Mouse (Mus musculus) liver, embryonic 12.5 days (tissue): ENCODE data around the gene 4930595D18Rik. TPM values are rescaled to one million over a fixed set of nuclear protein-coding genes. Genes with fewer than 3 reads are reported as not detected.

ENCODE experiments used
- ATAC-seq: fragments of 200-750 bp; cut with Nextera tagmentation; 2 replicates; pipeline ENCODE4 v1.8.0; 2017; ENCODE audit warnings: moderate number of reproducible peaks, mild to moderate bottlenecking, moderate library complexity
- H3K27ac ChIP-seq: fragments of 300-500 bp; sonication (generic); 2 replicates; pipeline ENCODE4 v1.5.1; 2016; ENCODE audit warnings: mild to moderate bottlenecking
- H3K27me3 ChIP-seq: fragments of 300-500 bp; sonication (generic); replicated peaks from 2 replicates; pipeline ENCODE4 v1.6.1; 2016; ENCODE audit warnings: mild to moderate bottlenecking, moderate library complexity
- H3K36me3 ChIP-seq: fragments of 300-500 bp; sonication (generic); 2 replicates; pipeline ENCODE4 v1.6.1; 2016; ENCODE audit warnings: mild to moderate bottlenecking, moderate library complexity
- H3K4me1 ChIP-seq: fragments of 300-500 bp; sonication (generic); 2 replicates; pipeline ENCODE4 v1.6.1; 2016
- H3K4me2 ChIP-seq: fragments of 300-500 bp; sonication (generic); 2 replicates; pipeline ENCODE4 v1.6.1; 2016; ENCODE audit warnings: mild to moderate bottlenecking, moderate library complexity
- H3K4me3 ChIP-seq: fragments of 300-500 bp; sonication (generic); 2 replicates; pipeline ENCODE4 v1.5.1; 2016; ENCODE audit warnings: mild to moderate bottlenecking, moderate library complexity
- H3K9ac ChIP-seq: fragments of 300-500 bp; sonication (generic); 2 replicates; pipeline ENCODE4 v1.6.1; 2016; ENCODE audit warnings: mild to moderate bottlenecking, moderate library complexity
- H3K9me3 ChIP-seq: fragments of 300-500 bp; sonication (generic); replicated peaks from 2 replicates; pipeline ENCODE4 v1.6.1; 2016; ENCODE audit warnings: mild to moderate bottlenecking, moderate library complexity
- WGBS: fragments of 180-500 bp; shearing (Covaris S2); methylation state at CpG from one replicate; pipeline ENCODE4 v1.1.7; 2016; ENCODE audit not compliant: insufficient replicate concordance; 5-methylcytosine and 5-hydroxymethylcytosine counted together
- polyA plus RNA-seq: library from polyadenylated mRNA; unstranded; fragments of >200 nt; fragmentation: Nextera tagmentation; extraction: Ambion mirVana; gene quantifications from 2 replicates; pipeline ENCODE4 v1.2.1, GENCODE M21; 2016

Gene 4930595D18Rik
- polyA plus RNA-seq, 1 experiment from 2014 or later, result not detected

GRCm38 (mm10) chr12:111165146-111165812 is 19.0 kb downstream of the 4930595D18Rik start:
- Histone ChIP-seq H3K36me3 (no peaks in the 10 kb centered on the region), H3K4me3 (peak overlapping the region; percentile 79), H3K27ac (peak overlapping the region; percentile 72; the same call in 1 of the 2 replicates), H3K4me1 (peaks cover 58% of the 10 kb centered on the region), H3K9me3 (no peaks in the 10 kb centered on the region), H3K4me2 (peak overlapping the region; percentile 94), H3K9ac (peak overlapping the region; percentile 75; the same call in 1 of the 2 replicates), H3K27me3 (peaks cover 7% of the 10 kb centered on the region)
- ATAC-seq, result peak; percentile 50
- 58% methylated on average over 10 of the region's 10 CpGs for WGBS

- Histone ChIP-seq H3K27ac (no peak overlapping the region), H3K4me3 (peak overlapping the region; percentile 47), H3K36me3 (no peaks in the 10 kb centered on the region), H3K9ac (peak overlapping the region; percentile 57), H3K4me2 (peak overlapping the region; percentile 94), H3K27me3 (peaks cover 7% of the 10 kb centered on the region), H3K4me1 (peaks cover 67% of the 10 kb centered on the region), H3K9me3 (no peaks in the 10 kb centered on the region)
- WGBS, result 13% methylated on average over 13 of the region's 13 CpGs
- ATAC-seq, result peak; percentile 64
Measured at GRCm38 (mm10) chr12:111164310-111164751, 20.0 kb downstream of the 4930595D18Rik start.

GRCm38 (mm10) chr12:111162312-111163061 is 21.8 kb downstream of the 4930595D18Rik start:
- no peaks in the 10 kb centered on the region for H3K36me3 ChIP-seq
- peaks cover 80% of the 10 kb centered on the region for H3K4me1 ChIP-seq
- no peaks in the 10 kb centered on the region for H3K9me3 ChIP-seq
- peak overlapping the region; percentile 55 for H3K4me2 ChIP-seq
- H3K27ac ChIP-seq, result no peak overlapping the region
- 19% methylated on average over 16 of the region's 16 CpGs for WGBS
- ATAC-seq, result no peak
- H3K27me3 ChIP-seq, result peaks cover 7% of the 10 kb centered on the region
- H3K4me3 ChIP-seq, result peak overlapping the region; percentile 25
- H3K9ac ChIP-seq, result 0 out of 2 replicates have a peak overlapping the region, but pooled peaks have one; percentile 18

- peaks cover 76% of the 10 kb centered on the region for H3K4me1 ChIP-seq
- no peaks in the 10 kb centered on the region for H3K36me3 ChIP-seq
- no peak overlapping the region for H3K27ac ChIP-seq
- no peak overlapping the region for H3K4me3 ChIP-seq
- no peaks in the 10 kb centered on the region for H3K9me3 ChIP-seq
- no peak for ATAC-seq
- H3K4me2 ChIP-seq, result peak overlapping the region; percentile 55
- peaks cover 4% of the 10 kb centered on the region for H3K27me3 ChIP-seq
- H3K9ac ChIP-seq, result no peak overlapping the region
- WGBS, result 27% methylated on average over 7 of the region's 7 CpGs
Measured at GRCm38 (mm10) chr12:111161943-111162311, 22.4 kb downstream of the 4930595D18Rik start.

GRCm38 (mm10) chr12:111160871-111161270 is 23.4 kb downstream of the 4930595D18Rik start:
- ATAC-seq, result no peak
- H3K4me2 ChIP-seq, result no peak overlapping the region
- H3K36me3 ChIP-seq, result no peaks in the 10 kb centered on the region
- no peak overlapping the region for H3K27ac ChIP-seq
- H3K4me3 ChIP-seq, result no peak overlapping the region
- WGBS, result 76% methylated on average over 10 of the region's 10 CpGs
- H3K9me3 ChIP-seq, result no peaks in the 10 kb centered on the region
- no peak overlapping the region for H3K9ac ChIP-seq
- H3K4me1 ChIP-seq, result peaks cover 72% of the 10 kb centered on the region
- no peaks in the 10 kb centered on the region for H3K27me3 ChIP-seq

- peak overlapping the region; percentile 53 for H3K4me2 ChIP-seq
- H3K4me1 ChIP-seq, result peaks cover 61% of the 10 kb centered on the region
- 16% methylated on average over 12 of the region's 12 CpGs for WGBS
- H3K9me3 ChIP-seq, result no peaks in the 10 kb centered on the region
- H3K9ac ChIP-seq, result 0 out of 2 replicates have a peak overlapping the region, but pooled peaks have one; percentile 25
- peak overlapping the region; percentile 76 for H3K27ac ChIP-seq
- peak overlapping the region; percentile 11; the same call in 1 of the 2 replicates for H3K4me3 ChIP-seq
- ATAC-seq, result peak; percentile 70
- H3K36me3 ChIP-seq, result no peaks in the 10 kb centered on the region
- no peaks in the 10 kb centered on the region for H3K27me3 ChIP-seq
Measured at GRCm38 (mm10) chr12:111159659-111160428, 24.4 kb downstream of the 4930595D18Rik start.

GRCm38 (mm10) chr12:111155756-111156155 is 28.5 kb downstream of the 4930595D18Rik start:
- Histone ChIP-seq H3K9ac (no peak overlapping the region), H3K9me3 (no peaks in the 10 kb centered on the region), H3K4me1 (peaks cover 59% of the 10 kb centered on the region), H3K36me3 (no peaks in the 10 kb centered on the region), H3K4me3 (no peak overlapping the region), H3K27me3 (no peaks in the 10 kb centered on the region), H3K27ac (no peak overlapping the region), H3K4me2 (no peak overlapping the region)
- no peak for ATAC-seq
- 58% methylated on average over 1 of the region's 1 CpGs for WGBS

- H3K27ac ChIP-seq, result no peak overlapping the region
- H3K9ac ChIP-seq, result no peak overlapping the region
- no peak overlapping the region for H3K4me2 ChIP-seq
- peaks cover 61% of the 10 kb centered on the region for H3K4me1 ChIP-seq
- no peak for ATAC-seq
- WGBS, result 74% methylated on average over 6 of the region's 6 CpGs
- no peaks in the 10 kb centered on the region for H3K36me3 ChIP-seq
- H3K4me3 ChIP-seq, result no peak overlapping the region
- H3K9me3 ChIP-seq, result no peaks in the 10 kb centered on the region
- H3K27me3 ChIP-seq, result no peaks in the 10 kb centered on the region
Measured at GRCm38 (mm10) chr12:111154641-111155040, 29.6 kb downstream of the 4930595D18Rik start.

- H3K27ac ChIP-seq, result no peak overlapping the region
- H3K4me1 ChIP-seq, result peaks cover 61% of the 10 kb centered on the region
- ATAC-seq, result no peak
- WGBS, result 72% methylated on average over 5 of the region's 5 CpGs
- no peaks in the 10 kb centered on the region; the same call in 1 of the 2 replicates for H3K27me3 ChIP-seq
- H3K4me3 ChIP-seq, result no peak overlapping the region
- H3K4me2 ChIP-seq, result no peak overlapping the region
- H3K9me3 ChIP-seq, result no peaks in the 10 kb centered on the region
- H3K36me3 ChIP-seq, result no peaks in the 10 kb centered on the region
- no peak overlapping the region for H3K9ac ChIP-seq
Measured at GRCm38 (mm10) chr12:111153946-111154345, 30.3 kb downstream of the 4930595D18Rik start.

- no peak for ATAC-seq
- 69% methylated on average over 7 of the region's 7 CpGs for WGBS
- H3K9ac ChIP-seq, result no peak overlapping the region
- no peaks in the 10 kb centered on the region; the same call in 1 of the 2 replicates for H3K27me3 ChIP-seq
- H3K27ac ChIP-seq, result no peak overlapping the region
- H3K9me3 ChIP-seq, result no peaks in the 10 kb centered on the region
- no peaks in the 10 kb centered on the region for H3K36me3 ChIP-seq
- H3K4me3 ChIP-seq, result no peak overlapping the region
- no peak overlapping the region for H3K4me2 ChIP-seq
- H3K4me1 ChIP-seq, result peaks cover 61% of the 10 kb centered on the region
Measured at GRCm38 (mm10) chr12:111152981-111153710, 31.1 kb downstream of the 4930595D18Rik start.

- no peak for ATAC-seq
- H3K36me3 ChIP-seq, result no peaks in the 10 kb centered on the region
- no peak overlapping the region for H3K9ac ChIP-seq
- no peaks in the 10 kb centered on the region for H3K9me3 ChIP-seq
- H3K4me3 ChIP-seq, result no peak overlapping the region
- 76% methylated on average over 6 of the region's 6 CpGs for WGBS
- H3K27ac ChIP-seq, result no peak overlapping the region
- no peak overlapping the region for H3K4me2 ChIP-seq
- H3K4me1 ChIP-seq, result peaks cover 56% of the 10 kb centered on the region
- peaks cover under 1% of the 10 kb centered on the region; the same call in 1 of the 2 replicates for H3K27me3 ChIP-seq
Measured at GRCm38 (mm10) chr12:111152579-111152978, 31.7 kb downstream of the 4930595D18Rik start.
